Mouse (Mus musculus): ENCODE results near the gene Grk3. TPM values are rescaled to one million over a fixed set of nuclear protein-coding genes. Genes with fewer than 3 reads are reported as not detected.

Gene Grk3
- total RNA-seq, 2 experiments from 2014 or later: 69.8 to 71.7 TPM

DNA sequence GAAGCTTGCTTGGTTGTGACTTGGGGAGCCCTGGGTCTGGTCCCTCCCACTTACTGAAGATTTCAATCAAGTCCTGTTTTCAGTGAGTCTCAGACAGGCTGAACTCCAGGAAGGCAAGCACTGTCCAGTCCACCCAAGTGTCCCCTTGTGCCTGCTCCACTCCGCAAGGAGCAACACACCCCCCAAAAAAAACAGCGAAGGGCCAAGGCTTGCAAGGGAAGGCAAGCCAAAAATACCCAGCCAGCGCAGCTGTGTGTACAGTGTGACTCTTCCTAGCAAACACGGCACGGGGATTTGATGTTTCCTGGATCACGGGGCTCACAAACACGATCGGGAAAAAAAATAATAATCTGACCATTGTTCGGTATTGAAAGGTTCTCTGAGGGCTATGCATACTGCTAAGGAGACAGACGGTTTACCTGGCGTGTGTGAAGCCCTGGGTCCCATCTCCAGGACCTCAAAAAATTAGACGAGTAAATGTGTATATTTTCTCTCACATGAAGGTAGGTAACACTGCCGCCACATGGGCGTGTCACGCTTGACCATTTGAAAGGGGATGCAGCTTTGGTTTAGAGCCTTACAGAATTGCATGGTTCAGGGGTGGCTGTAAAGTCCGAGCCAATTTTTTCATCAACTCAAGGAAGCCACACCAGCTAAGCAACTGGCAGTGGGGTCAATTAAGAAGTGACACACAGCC lies 1.3 kb downstream of the Grk3 start:
- DNase-seq (ENCODE audit: extremely low spot score in 1 of 2, low spot score in 2 of 2): peak in 1 of 2 experiments; percentile 51
- intact Hi-C loops (cut with DNase I): loop anchor here (5.0 kb wide), 1 partner anchor 52 kb away; no protein-coding TSS in a partner anchor

DNA sequence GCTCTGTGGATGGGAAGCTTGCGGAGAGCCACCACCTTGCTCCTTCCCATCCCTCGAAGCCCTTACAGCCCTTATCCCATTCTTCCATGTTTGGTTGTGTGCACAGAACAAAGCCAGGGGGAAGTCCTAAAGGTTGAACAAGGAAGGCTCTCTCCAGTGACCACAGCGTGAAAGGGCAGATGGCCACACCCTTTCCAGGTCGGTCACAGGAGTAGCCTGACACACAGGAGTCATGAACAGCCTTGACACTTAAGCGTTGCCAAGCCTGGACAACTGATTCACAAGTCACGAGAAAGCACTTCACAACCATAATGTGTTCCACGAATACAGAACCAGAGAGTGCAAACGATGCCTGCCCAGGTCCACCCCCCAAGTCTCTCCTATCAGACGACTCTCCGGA lies 3.7 kb downstream of the Grk3 start:
- no peak for DNase-seq (ENCODE audit: extremely low spot score in 1 of 2, low spot score in 2 of 2)
- intact Hi-C loops (cut with DNase I): loop anchor here (5.0 kb wide), 1 partner anchor 50 kb away; no protein-coding TSS in a partner anchor

DNA sequence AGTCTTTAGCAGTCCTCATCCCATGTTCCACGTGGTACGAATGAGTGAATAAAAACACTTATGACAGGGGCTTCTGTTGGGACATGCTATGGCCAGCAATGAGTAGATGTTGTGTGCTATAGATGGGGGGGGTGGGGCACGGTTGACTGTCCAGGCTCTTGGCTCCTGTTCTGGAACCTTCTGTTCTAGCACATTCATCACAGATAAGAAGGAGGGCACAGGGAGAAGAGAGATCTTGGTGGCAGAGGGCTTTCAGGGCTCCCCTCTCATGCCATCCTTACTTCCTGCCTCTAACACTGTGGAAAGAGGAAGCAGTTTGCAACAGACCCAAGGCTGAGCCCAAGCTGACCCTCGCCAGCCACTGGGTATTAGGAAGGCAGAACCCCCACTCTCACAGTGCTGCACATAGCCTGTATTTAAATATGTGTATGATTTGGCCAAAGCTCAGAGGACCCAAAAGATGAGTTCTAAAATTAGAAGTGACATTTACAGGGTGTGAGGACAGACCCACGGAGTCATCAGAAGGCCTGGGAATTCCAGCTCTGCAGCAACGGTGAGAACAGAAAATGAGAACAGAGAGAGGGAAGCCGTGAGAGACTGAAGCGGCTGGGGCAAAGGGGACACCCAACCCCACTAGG lies 6.3 kb downstream of the Grk3 start:
- no peak for DNase-seq (ENCODE audit: extremely low spot score in 1 of 2, low spot score in 2 of 2)
- intact Hi-C loops (cut with DNase I): no loop called here

DNA sequence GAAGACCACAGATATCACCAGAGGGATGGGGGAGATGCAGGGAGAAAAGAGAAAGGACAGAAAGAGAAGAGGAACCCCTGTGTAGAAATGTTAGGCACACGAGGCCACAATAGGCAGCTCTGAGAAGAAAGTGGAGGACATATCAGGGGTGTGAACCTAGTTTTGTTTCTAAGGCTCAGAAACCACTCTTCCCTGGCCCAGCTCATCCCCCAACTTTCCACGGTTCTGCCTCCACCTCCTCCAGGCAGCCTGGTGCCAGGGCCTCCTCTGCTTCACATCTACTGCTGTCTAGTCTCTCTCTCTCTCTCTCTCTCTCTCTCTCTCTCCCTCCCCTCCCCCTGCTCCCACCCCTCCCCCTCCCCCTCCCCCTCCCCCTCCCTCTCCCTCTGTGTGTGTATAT lies 7.1 kb downstream of the Grk3 start:
- intact Hi-C loops (cut with DNase I): no loop called here

DNA sequence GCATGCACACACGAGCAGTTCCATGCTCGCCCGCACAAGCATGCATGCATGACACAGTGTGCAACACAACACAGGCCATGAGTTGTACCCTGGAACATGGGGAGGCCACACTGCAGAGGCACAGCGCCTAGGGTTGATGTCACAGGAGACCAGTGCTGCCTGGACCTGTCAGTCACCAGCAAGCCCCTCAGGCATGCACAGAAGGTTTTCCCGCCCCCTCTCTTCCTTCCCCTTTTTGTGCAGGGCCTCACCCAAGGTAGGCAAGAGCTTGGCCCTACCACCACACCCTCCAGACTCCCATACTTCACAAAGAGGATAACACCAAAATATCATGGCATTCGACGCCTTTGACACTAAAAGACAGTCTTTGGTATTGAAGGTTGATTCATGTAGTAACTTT lies 8.6 kb downstream of the Grk3 start:
- DNase-seq (ENCODE audit: extremely low spot score in 1 of 2, low spot score in 2 of 2): no peak
- intact Hi-C loops (cut with DNase I): no loop called here

More for the DNA sequence above, 7.1 kb downstream of the Grk3 start:
- DNase-seq (ENCODE audit: extremely low spot score in 1 of 2, low spot score in 2 of 2): no peak

DNA sequence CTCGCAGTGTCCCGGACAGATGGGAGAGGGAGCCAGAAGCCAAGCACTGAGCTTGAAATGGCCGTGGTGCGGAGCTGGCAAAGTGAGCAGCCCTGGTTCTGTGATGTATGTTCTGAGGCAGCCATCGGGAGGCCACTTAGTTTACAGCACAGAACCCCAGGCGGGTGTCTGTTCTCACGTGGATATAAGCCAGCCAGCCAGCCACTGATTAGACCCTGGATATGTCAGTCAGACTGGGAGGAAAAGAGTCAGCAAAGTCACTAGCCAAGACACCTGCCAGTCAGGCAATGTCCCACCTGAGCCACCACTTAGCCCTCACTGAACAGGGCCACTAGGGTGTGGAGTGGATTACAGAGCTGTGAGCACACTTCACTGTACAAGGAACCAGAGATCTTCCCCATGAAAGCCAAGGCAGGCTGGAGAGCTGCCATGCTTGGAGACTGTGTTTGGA lies 9.6 kb downstream of the Grk3 start:
- intact Hi-C loops (cut with DNase I): no loop called here
- no peak for DNase-seq (ENCODE audit: extremely low spot score in 1 of 2, low spot score in 2 of 2)

DNA sequence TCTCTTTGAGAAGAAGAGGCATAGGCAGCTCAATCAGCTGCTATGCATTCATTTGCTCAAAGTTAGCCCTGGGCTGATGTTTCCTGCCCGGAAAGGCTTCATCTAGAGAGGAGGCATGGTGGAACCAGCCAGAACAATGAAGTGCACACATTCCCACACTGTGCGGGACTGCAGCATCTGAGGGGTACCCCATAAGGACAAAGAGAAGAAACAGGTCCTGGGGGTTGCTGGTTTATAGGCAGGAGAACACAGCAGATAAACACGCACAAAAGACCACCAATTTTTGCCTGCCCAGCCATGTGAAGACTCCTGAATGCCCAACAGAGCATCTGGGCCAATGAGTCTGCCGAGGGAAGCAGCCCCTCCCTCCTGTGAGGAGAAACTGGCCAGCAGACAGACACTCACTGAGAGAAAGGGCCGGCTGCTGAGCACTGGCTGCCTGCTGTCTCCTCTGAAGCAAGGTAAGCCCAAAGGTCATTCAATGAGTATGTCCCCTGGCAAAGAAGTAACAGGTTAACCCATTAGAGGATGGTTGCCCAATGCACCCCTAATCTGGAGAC lies 12.7 kb downstream of the Grk3 start:
- no peak for DNase-seq (ENCODE audit: extremely low spot score in 1 of 2, low spot score in 2 of 2)
- intact Hi-C loops (cut with DNase I): no loop called here

DNA sequence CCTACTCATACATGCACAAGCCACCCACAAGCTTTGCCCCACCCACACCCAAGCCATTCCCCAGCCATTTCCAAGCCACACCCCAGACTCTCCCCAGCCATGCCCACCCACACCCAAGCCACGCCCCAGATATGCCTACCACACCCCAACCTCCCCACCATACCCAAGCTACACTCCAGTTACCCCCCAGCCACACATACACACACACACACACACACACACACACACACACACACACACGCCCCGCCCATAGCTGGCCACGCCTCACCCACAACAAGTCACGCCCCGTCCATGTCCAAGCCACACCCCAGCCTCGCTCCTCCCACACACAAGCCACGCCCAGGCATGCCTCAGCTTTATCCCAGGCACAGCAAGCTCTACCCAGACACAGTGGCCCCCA lies 16.4 kb downstream of the Grk3 start:
- DNase-seq (ENCODE audit: extremely low spot score in 1 of 2, low spot score in 2 of 2): no peak
- intact Hi-C loops (cut with DNase I): no loop called here

DNA sequence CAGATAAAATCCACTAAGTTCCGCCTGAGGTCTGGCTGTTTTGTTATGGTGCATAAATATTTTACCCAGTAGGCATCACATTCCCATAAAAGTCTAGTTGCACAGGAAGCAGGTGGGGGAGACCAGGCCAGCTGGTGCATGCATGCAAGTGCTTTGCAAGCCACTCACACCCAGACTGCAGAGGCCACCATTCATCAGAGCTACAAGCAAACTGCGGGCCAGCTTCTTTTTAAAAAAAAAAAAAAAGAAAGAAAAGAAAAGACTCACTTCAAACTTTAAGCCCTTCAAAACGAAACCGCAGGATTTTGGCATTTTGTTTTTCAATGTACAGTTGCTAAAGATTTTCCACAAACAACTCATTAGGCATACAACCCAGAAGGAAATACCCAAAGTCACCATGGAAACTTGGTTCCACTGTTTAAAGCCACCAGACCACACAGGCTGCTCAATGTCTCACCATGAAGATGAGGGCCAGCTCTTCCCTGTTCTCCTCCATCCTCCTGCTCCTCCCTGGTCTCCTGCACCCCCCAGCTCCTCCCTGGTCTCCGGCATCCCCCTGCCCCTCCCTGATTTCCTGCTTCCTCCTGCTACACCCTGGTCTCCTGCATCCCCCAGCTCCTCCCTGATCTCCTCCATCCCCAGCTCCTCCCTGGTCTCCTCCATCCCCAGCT lies 17.9 kb downstream of the Grk3 start:
- intact Hi-C loops (cut with DNase I): no loop called here
- DNase-seq (ENCODE audit: extremely low spot score in 1 of 2, low spot score in 2 of 2): no peak

DNA sequence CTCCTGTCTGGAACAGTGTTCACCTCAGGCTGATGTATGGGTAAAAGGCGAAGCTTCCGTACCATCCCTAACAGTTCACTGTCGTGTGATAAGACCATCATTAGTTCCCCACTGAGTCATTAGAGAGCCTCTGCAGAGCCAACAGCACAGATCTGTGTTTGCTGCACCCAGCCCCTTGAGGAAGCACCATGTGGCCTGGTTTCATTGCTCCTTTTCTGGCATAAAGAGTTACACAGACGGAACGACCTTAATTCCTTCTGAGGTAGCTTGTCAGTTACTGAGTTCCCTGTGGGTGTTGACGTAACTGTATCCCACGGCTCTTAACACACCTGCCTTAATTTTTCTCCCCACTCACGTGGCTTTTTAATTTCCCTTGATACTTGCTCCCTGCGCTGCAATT lies 24.3 kb downstream of the Grk3 start:
- DNase-seq (ENCODE audit: extremely low spot score in 1 of 2, low spot score in 2 of 2): no peak
- intact Hi-C loops (cut with DNase I): no loop called here

DNA sequence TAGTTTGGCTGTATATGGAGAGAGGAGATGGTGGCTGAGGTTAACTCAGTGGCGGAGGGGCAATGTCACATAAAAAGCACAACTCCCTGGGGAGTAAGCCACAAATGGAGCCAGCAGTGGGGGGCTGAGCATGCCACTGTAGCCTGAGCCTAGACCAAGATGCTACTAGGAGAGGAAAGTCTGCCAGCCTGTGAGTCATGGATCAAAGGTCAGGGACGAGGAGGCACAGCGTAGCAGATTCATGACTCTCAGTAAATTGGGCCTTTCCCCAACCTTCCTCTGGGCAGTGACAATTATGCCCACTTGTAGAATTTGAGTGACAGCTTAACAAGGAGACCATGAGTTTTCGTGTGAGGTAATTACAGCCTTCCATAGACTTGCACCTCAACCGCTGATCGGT lies 33.7 kb downstream of the Grk3 start:
- no peak for DNase-seq (ENCODE audit: extremely low spot score in 1 of 2, low spot score in 2 of 2)
- intact Hi-C loops (cut with DNase I): no loop called here

DNA sequence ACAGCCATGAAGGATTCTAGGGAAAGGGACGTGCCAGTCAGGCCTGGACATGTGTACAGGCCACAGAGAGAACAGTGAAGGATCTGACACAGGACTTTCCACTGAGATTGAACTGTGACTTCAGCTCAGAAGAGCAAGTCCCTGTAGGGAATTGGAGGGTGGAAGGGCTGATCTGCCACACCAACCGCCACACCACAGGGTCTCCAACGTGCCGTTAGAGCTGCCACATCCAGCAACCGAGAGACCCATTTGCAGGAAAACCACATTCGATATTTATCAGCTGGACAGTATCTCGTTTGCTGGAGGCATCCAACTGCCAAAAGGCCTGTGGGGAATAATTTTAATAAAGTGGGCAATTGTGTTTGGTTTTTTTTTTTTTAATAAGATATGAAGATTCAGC lies 35.9 kb downstream of the Grk3 start:
- no peak for DNase-seq (ENCODE audit: extremely low spot score in 1 of 2, low spot score in 2 of 2)
- intact Hi-C loops (cut with DNase I): no loop called here

DNA sequence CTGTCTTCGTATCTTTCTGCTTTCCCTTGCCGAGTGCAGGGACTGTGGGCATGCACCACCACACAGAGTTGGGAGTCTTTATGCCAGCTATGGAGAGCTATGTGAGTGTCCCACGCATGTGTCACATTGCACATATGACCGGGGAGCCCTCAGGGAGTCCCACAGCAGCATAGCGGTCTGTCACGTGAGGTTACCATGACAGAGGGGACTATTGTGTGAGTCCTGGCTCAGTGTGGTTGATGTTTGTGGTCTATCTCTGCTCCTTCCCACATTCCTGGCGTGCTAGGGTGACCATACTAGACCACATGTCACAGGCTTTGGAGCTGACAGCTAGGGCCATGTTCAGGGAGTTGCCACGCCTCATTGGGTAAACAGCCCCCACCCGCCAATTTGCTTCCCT lies 36.4 kb downstream of the Grk3 start:
- intact Hi-C loops (cut with DNase I): no loop called here
- no peak for DNase-seq (ENCODE audit: extremely low spot score in 1 of 2, low spot score in 2 of 2)

DNA sequence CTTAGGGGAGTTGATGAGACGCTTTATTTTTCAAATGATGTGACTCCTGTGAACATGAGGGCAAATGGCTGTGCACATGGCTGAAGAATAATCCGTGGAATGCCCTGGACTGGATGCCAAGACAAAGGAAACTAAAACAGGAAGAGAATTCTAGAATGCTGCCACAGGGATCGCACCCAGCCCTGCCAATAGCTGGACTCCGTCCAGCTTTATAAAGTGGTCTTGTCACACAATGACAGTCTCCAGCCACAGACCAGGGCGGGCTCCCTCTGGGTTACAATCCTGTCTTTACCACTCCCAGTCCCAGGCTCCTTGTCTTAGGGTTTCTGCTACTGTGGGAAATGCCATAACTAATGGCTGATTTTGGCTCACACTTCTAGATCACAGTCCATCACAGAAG lies 38.5 kb downstream of the Grk3 start:
- intact Hi-C loops (cut with DNase I): no loop called here
- no peak for DNase-seq (ENCODE audit: extremely low spot score in 1 of 2, low spot score in 2 of 2)

DNA sequence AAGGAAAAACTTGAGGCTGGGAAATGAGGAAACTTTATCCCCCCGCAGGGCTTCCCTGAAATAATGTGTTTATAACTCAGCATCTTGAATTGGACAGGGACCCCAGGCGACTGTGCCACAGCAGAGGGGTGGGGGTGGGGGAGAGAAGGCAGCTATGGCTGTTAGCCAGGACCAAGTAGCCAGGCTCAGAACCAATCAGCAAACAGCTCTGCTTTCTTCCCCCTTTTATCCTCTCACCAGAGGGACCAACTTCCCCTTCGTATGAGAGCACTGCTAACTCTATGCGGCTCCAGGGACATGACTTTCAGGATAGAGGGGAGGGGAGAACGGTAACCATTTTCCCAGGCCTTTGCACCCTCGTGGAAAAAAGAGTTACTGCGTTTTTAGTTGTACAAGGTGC lies 42.0 kb downstream of the Grk3 start:
- intact Hi-C loops (cut with DNase I): no loop called here
- no peak for DNase-seq (ENCODE audit: extremely low spot score in 1 of 2, low spot score in 2 of 2)

DNA sequence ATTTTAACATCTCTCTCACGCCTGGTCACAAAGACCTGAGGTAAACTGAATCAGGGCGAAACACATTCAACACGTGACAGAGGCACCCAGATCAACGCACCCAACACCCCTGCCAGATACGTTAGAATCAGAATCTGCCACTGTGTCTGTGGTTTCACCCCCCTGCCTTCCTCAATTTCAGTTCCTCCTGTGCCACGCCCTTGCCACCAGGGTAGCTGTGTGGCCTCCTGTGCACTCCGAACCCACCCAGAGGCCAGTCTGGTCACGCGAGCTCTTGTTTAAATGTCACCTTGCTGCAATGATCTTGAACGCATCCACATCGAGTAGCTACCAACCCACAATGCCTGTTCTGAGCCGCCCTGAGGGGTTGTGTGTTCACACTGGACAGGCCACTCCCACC lies 43.3 kb downstream of the Grk3 start:
- no peak for DNase-seq (ENCODE audit: extremely low spot score in 1 of 2, low spot score in 2 of 2)
- intact Hi-C loops (cut with DNase I): no loop called here

DNA sequence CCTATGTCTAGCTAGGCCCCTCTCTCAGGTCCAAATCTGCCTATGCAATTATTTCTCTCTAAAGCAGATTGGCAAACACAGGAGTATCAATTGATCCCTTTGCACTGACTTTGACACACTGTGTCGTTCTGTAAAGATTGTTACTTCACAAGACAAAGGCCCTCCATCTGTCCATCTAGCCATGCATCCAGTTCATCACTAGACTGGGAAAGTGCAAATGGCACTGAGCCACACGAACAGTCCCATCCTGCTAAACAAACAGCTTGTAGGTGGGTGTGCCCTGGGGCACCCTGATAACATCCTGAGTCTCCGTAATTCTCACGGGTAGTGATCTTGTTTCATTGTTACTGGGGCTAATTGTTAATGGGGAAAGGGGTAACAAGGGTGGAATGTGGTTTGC lies 52.1 kb downstream of the Grk3 start:
- no peak for DNase-seq (ENCODE audit: extremely low spot score in 1 of 2, low spot score in 2 of 2)
- intact Hi-C loops (cut with DNase I): loop anchor here (5.0 kb wide), 1 partner anchor 49 kb away; no protein-coding TSS in a partner anchor

DNA sequence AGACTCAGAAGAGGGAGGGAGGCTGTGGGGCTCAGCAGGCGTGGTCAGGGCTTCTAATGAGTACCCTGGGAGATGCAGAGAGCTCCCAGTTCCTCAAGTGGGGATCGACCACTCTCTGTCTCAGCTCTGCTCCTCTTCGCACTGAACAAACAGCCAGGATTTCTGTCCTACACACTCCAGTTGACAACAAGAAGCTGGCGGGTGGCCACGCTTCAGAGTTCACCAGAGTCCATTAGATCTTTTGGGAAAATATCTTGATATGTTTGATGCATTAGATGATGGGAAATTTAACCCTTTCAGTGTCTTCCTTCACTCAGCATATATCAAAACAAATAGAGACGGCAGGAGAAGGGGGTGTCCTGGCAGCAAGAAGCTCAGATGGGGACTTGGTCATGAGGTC lies 53.4 kb downstream of the Grk3 start:
- DNase-seq (ENCODE audit: extremely low spot score in 1 of 2, low spot score in 2 of 2): no peak
- intact Hi-C loops (cut with DNase I): loop anchor here (5.0 kb wide), 1 partner anchor 50 kb away; no protein-coding TSS in a partner anchor

DNA sequence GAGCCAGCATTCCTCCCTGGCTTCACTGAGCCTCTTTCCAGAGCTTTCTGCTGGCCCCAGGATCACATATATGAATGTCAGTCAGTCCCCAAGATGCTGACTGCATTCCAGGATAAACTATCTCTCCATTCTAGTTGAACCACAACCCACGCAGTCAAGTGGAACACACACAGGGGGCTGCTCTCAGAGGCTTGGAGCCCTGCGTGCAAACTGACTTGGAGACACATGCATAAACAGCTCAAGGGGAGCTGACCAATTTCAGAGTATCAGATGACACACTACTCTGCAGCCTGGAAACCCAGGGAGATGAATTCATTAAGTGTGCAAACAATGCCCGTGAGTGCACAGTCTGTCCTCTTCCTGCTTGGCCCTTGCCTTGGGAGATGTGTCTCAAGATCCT lies 54.7 kb downstream of the Grk3 start:
- intact Hi-C loops (cut with DNase I): loop anchor here (5.0 kb wide), 1 partner anchor 51 kb away; no protein-coding TSS in a partner anchor
- DNase-seq (ENCODE audit: extremely low spot score in 1 of 2, low spot score in 2 of 2): peak in 1 of 2 experiments; percentile 25

DNA sequence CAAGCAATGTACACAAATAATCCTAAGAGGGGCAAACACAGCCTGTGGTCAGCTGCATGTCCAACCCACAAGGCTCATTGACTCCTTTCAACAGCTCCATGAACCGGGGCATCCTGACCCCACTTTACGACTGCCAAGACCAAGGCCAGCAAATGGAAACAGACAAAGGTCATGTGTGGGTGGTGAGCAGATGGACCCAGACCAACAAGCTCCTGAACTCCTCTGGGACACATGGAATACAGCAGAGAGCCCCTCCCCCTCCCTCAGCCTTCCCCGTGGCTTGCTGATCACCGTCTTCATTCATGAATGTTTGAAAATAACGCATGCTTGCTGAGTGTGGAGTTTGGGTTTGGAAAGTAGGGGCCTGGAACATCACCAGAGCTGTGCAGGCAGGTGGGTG lies 57.3 kb downstream of the Grk3 start:
- DNase-seq (ENCODE audit: extremely low spot score in 1 of 2, low spot score in 2 of 2): no peak
- intact Hi-C loops (cut with DNase I): no loop called here
